Comparison of ENCODE assay signal across 9 mouse cellular contexts in genomic region chr6:88903708-88904107, GRCm38 (mm10). TPM values are rescaled to one million over a fixed set of nuclear protein-coding genes. Genes with fewer than 3 reads are reported as not detected.
A peak's percentile ranks its signal among the peaks of the same experiment; 100 is the strongest.
DNase-seq lines count a peak whose midpoint lies in the region; ATAC-seq and TF ChIP-seq lines count a peak whose summit lies in the region.
"Had no signal": no experiment of that assay in that cellular context is flagged by ENCODE, and none has a peak within 500 bp of the region (broad histone marks: within the 10 kb centered on the region; RNA-seq: fewer than 3 reads in every experiment).

No protein-coding gene starts in this region.

- no peaks in the 10 kb centered on the region; the same call in 1 of the 2 replicates for H3K36me3 ChIP-seq in lung, embryonic 16.5 days (ENCODE audit: control insufficient read depth, insufficient read depth, low read length)
- peaks cover 10% of the 10 kb centered on the region for H3K36me3 ChIP-seq in liver, embryonic 14.5 days (replicated peaks; ENCODE audit: control insufficient read depth, insufficient read depth, low read depth)

- H3K9ac ChIP-seq in lung, embryonic 16.5 days (ENCODE audit: low read length): peak overlapping the region; percentile 88
- H3K9ac ChIP-seq in liver, embryonic 14.5 days (replicated peaks): peak overlapping the region; percentile 98

- TF ChIP-seq CTCF in liver, embryonic 14.5 days (IDR thresholded peaks at IDR 0.05; ENCODE audit: low read depth): no peak

- ATAC-seq in lung, embryonic 16.5 days (ENCODE audit: low read depth): no peak
- no peak for ATAC-seq in liver, embryonic 14.5 days (ENCODE audit: insufficient read depth)

- peaks cover 38% of the 10 kb centered on the region for H3K4me1 ChIP-seq in lung, embryonic 16.5 days (replicated peaks; ENCODE audit: control insufficient read depth, insufficient read depth, low read length)
- H3K4me1 ChIP-seq in liver, embryonic 14.5 days (replicated peaks; ENCODE audit: control insufficient read depth in 2 of 2, insufficient read depth in 2 of 2, low read length in 1 of 2): peaks cover 38 to 58% of the 10 kb centered on the region in 2 experiments

- H3K9me3 ChIP-seq in lung, embryonic 16.5 days (ENCODE audit: control insufficient read depth, low read length): no peaks in the 10 kb centered on the region
- no peaks in the 10 kb centered on the region for H3K9me3 ChIP-seq in liver, embryonic 14.5 days (ENCODE audit: control insufficient read depth, low read length)

- TF ChIP-seq EP300 in liver, embryonic 14.5 days (IDR thresholded peaks at IDR 0.05; ENCODE audit: low read depth): no peak

- H3K27me3 ChIP-seq in lung, embryonic 16.5 days (ENCODE audit: control insufficient read depth, insufficient read depth, low read depth, low read length): no peaks in the 10 kb centered on the region
- H3K27me3 ChIP-seq in liver, embryonic 14.5 days (ENCODE audit: control insufficient read depth, insufficient read depth, low read length): no peaks in the 10 kb centered on the region

- H3K4me3 ChIP-seq in lung, embryonic 16.5 days (ENCODE audit: low read length): peak overlapping the region; percentile 83
- peak overlapping the region; percentile 93 for H3K4me3 ChIP-seq in liver, embryonic 14.5 days (ENCODE audit: insufficient read depth in 1 of 2, low read depth in 2 of 2, low read length in 2 of 2)

- no peak overlapping the region for H3K27ac ChIP-seq in lung, embryonic 16.5 days (ENCODE audit: low read length)
- H3K27ac ChIP-seq in liver, embryonic 14.5 days: peak overlapping the region; percentile 62

- WGBS in lung, embryonic 16.5 days: 66% methylated on average over 5 of the region's 5 CpGs
- 57% methylated on average over 5 of the region's 5 CpGs for WGBS in liver, embryonic 14.5 days (ENCODE audit: insufficient replicate concordance)

- peak overlapping the region; percentile 77 for H3K4me2 ChIP-seq in lung, embryonic 16.5 days (ENCODE audit: low read depth, low read length)
- peak overlapping the region; percentile 99 for H3K4me2 ChIP-seq in liver, embryonic 14.5 days (ENCODE audit: low read depth)

- peak; percentile 56 for DNase-seq in adrenal gland, adult 2 months
- DNase-seq in adrenal gland, adult 8-10 months: no peak
- DNase-seq in lung, postnatal 4 days: no peak
- DNase-seq in liver, embryonic 14.5 days (ENCODE audit: low read depth in 3 of 3, low spot score in 3 of 3): no peak
- no peak for DNase-seq in frontal cortex, postnatal 25 days (ENCODE audit: low spot score in 2 of 2)
- DNase-seq in spleen, postnatal 36 days (ENCODE audit: low spot score in 2 of 2): no peak
- no peak for DNase-seq in cerebellum, postnatal 4 days (ENCODE audit: low spot score in 2 of 2)
- DNase-seq: cerebellum, adult 18-20 months had no signal

RNA-seq across cellular contexts. Expression of gene Tpra1, which starts 1.7 kb away (rescaled TPM):
- 100 to 1,000 TPM in 1 of 2 experiments, 10 to 100 TPM in 1; 87.0 to 108 TPM for total RNA-seq in adrenal gland, adult 2 months (2021)
- 578 and 603 TPM in 2 replicates for polyA plus RNA-seq in adrenal gland, adult 2 months (2012; rRNA removed)
- total RNA-seq in adrenal gland, adult 8-10 months (2022): 100 to 1,000 TPM; 122 to 168 (median 148) TPM
- 80.1 and 85.3 TPM in 2 replicates for polyA plus RNA-seq in lung, embryonic 16.5 days (2015; fragmentation: Nextera tagmentation; extraction: Ambion mirVana)
- polyA plus RNA-seq in liver, embryonic 14.5 days (2012; rRNA removed): 52.2 and 61.5 TPM in 2 replicates
- polyA plus RNA-seq in liver, embryonic 14.5 days (2014; fragmentation: Nextera tagmentation; extraction: Ambion mirVana): 25.6 and 32.9 TPM in 2 replicates

RNA-seq across cellular contexts. Expression of gene Mcm2, which starts 5.1 kb away (rescaled TPM):
- 10 to 100 TPM; 18.1 to 33.1 TPM for total RNA-seq in adrenal gland, adult 2 months (2021)
- polyA plus RNA-seq in adrenal gland, adult 2 months (2012; rRNA removed): 24.4 and 33.4 TPM in 2 replicates
- total RNA-seq in adrenal gland, adult 8-10 months (2022): 10 to 100 TPM; 26.9 to 51.6 (median 35.2) TPM
- polyA plus RNA-seq in lung, embryonic 16.5 days (2015; fragmentation: Nextera tagmentation; extraction: Ambion mirVana): 119 and 125 TPM in 2 replicates
- 99.2 and 113 TPM in 2 replicates for polyA plus RNA-seq in liver, embryonic 14.5 days (2012; rRNA removed)
- polyA plus RNA-seq in liver, embryonic 14.5 days (2014; fragmentation: Nextera tagmentation; extraction: Ambion mirVana): 142 and 167 TPM in 2 replicates

RNA-seq across cellular contexts. Expression of gene Podxl2, which starts 28.9 kb away (rescaled TPM):
- total RNA-seq in adrenal gland, adult 2 months (2021): 10 to 100 TPM; 24.2 to 78.2 TPM
- polyA plus RNA-seq in adrenal gland, adult 2 months (2012; rRNA removed): 263 and 360 TPM in 2 replicates
- 100 to 1,000 TPM in 2 of 4 experiments, 10 to 100 TPM in 2; 40.6 to 123 (median 83.0) TPM for total RNA-seq in adrenal gland, adult 8-10 months (2022)
- polyA plus RNA-seq in lung, embryonic 16.5 days (2015; fragmentation: Nextera tagmentation; extraction: Ambion mirVana): 27.1 and 35.1 TPM in 2 replicates
- polyA plus RNA-seq in liver, embryonic 14.5 days (2012; rRNA removed): 1.9 and 3.1 TPM in 2 replicates
- polyA plus RNA-seq in liver, embryonic 14.5 days (2014; fragmentation: Nextera tagmentation; extraction: Ambion mirVana): 0.59 and 1.2 TPM in 2 replicates
